Mouse (Mus musculus) left cerebral cortex, adult 2 months (tissue): ENCODE measurements around the gene Ezh2. TPM values are rescaled to one million over a fixed set of nuclear protein-coding genes. Genes with fewer than 3 reads are reported as not detected.
"Not testable (repeated sequence)": the region's sequence is repeated elsewhere in the genome, so short reads cannot be mapped to it uniquely, and the experiment has no call there.

Experiments used
- DNase-seq, 2 experiments: peaks; one replicate each; pipeline ENCODE4 v3.0.0; 2021 to 2022; ENCODE audit warnings: low spot score in 2 of 2, mixed read lengths in 1 of 2; ENCODE audit errors: extremely low spot score in 1 of 2
- H3K27ac ChIP-seq: fragments of 200-600 bp; 2 replicates; pipeline ENCODE4 v1.8.1; 2022
- H3K4me3 ChIP-seq: fragments of 200-600 bp; 2 replicates; pipeline ENCODE4 v1.8.1; 2022
- CTCF ChIP-seq: fragments of 200-600 bp; IDR thresholded peaks from 2 replicates; pipeline ENCODE4 v1.8.1; 2022; ENCODE audit warnings: antibody characterized with exemption, mild to moderate bottlenecking, moderate library complexity
- intact Hi-C: fragments of 180-260 bp; cut with DNase I; formaldehyde crosslinking; loops from one replicate; pipeline ENCODE4 v1.15.1; 2025
- long read RNA-seq, 2 experiments: library from polyadenylated mRNA; stranded (forward); transcript quantifications; one replicate each; pipeline ENCODE4 v2.0.0; 2021; ENCODE audit warnings: borderline mapping rate in 2 of 2
- total RNA-seq, 2 experiments: library from RNA; stranded (reverse); gene quantifications; 2 replicates each; pipeline ENCODE4 v1.2.3; 2021

Gene Ezh2
- total RNA-seq = 10 to 100 TPM; 11.3 to 13.5 TPM
- long read RNA-seq, experiment 1, partial matches to known transcripts = 1 of 3 reads
- long read RNA-seq, experiment 1, other reads (novel, unspliced or antisense) = 2 of 3 reads
- long read RNA-seq, experiment 2, partial matches to known transcripts = 0 of 2 reads
- long read RNA-seq, experiment 2, other reads (novel, unspliced or antisense) = 2 of 2 reads

- Histone ChIP-seq H3K27ac (peak within 1 kb of the TSS; percentile 78), H3K4me3 (peak within 1 kb of the TSS; percentile 96)
- DNase-seq = peak; percentile 96 to 97
- no peak for TF ChIP-seq CTCF
- intact Hi-C loops = no loop called here
Measured at GRCm38 (mm10) chr6:47594926-47595623, at the start of gene Ezh2. TSS of gene Ezh2 (minus strand) at chr6:47595341.

DNA sequence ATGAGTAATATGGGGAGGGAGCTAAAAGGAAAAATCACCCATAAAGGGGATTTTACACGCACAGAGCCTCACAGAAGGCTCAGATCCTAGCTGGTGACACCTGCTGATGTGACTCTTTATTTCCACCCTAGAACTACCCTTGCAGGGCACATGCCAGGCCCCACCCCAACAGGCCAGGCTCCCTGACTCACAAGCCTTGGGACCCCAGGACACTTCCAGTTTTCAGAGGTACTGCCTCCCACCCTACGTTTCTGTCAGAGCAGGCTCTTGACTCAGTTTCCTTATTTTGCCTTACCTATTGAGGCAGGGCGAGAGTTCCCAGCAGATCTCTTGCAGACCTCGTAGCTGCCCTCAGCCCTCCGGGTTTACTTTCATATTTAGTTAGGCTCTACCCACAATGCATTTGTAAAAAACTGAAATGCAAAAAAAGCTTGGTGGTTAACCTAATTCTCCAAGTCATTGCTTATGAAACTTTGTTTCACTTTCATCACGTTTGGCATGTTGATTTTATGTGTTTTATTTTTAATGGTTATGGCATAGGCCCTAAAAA is 41.5 kb upstream of the Ezh2 start:
- Histone ChIP-seq H3K4me3 (no peak overlapping the region), H3K27ac (no peak overlapping the region)
- intact Hi-C loops = loop anchor here (5.0 kb wide), 1 partner anchor 319 kb away; no protein-coding TSS in a partner anchor
- DNase-seq = no peak
- TF ChIP-seq CTCF = no peak

GRCm38 (mm10) chr6:47635995-47636526 is 40.9 kb upstream of the Ezh2 start:
- DNase-seq = no peak
- no peak for TF ChIP-seq CTCF
- intact Hi-C loops = loop anchor here (5.0 kb wide), 1 partner anchor 319 kb away; no protein-coding TSS in a partner anchor
- Histone ChIP-seq H3K27ac (no peak overlapping the region), H3K4me3 (no peak overlapping the region)

GRCm38 (mm10) chr6:47635207-47635994 is 40.3 kb upstream of the Ezh2 start:
- intact Hi-C loops = loop anchor here (5.0 kb wide), 1 partner anchor 318 kb away; no protein-coding TSS in a partner anchor
- no peak overlapping the region for H3K27ac ChIP-seq
- DNase-seq = no peak
- no peak overlapping the region for H3K4me3 ChIP-seq
- peak; percentile 16 for TF ChIP-seq CTCF

- no peak overlapping the region for H3K27ac ChIP-seq
- intact Hi-C loops = no loop called here
- H3K4me3 ChIP-seq = no peak overlapping the region
- TF ChIP-seq CTCF = peak; percentile 12; the same call in 1 of the 2 replicates
- no peak for DNase-seq
Measured at GRCm38 (mm10) chr6:47633467-47633866, 38.3 kb upstream of the Ezh2 start.

DNA sequence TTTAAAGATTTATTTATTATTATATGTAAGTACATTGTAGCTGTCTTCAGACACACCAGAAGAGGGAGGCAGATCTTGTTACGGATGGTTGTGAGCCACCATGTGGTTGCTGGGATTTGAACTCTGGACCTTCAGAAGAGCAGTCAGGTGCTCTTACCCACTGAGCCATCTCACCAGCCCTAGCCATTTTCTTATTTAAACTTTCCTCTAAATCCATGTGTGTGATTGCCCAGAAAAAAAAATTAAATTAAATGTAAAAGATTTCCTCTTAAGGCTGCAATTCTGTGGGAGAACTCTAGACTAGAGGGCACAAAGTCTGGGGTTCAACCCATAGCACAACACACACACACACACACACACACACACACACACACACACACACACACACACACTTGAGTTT is 34.9 kb upstream of the Ezh2 start:
- intact Hi-C loops, H3K27ac ChIP-seq, DNase-seq, H3K4me3 ChIP-seq: not testable (repeated sequence)

- no peak overlapping the region for H3K27ac ChIP-seq
- H3K4me3 ChIP-seq = no peak overlapping the region
- no peak for TF ChIP-seq CTCF
- intact Hi-C loops = no loop called here
- no peak for DNase-seq
Measured at GRCm38 (mm10) chr6:47627978-47628377, 32.8 kb upstream of the Ezh2 start.

- H3K27ac ChIP-seq, intact Hi-C loops, H3K4me3 ChIP-seq, DNase-seq: not testable (repeated sequence)
Measured at GRCm38 (mm10) chr6:47626976-47627375, 31.8 kb upstream of the Ezh2 start.

- intact Hi-C loops = no loop called here
- no peak for TF ChIP-seq CTCF
- H3K4me3 ChIP-seq = no peak overlapping the region
- DNase-seq = no peak
- no peak overlapping the region for H3K27ac ChIP-seq
Measured at GRCm38 (mm10) chr6:47621039-47621438, 25.9 kb upstream of the Ezh2 start.

DNA sequence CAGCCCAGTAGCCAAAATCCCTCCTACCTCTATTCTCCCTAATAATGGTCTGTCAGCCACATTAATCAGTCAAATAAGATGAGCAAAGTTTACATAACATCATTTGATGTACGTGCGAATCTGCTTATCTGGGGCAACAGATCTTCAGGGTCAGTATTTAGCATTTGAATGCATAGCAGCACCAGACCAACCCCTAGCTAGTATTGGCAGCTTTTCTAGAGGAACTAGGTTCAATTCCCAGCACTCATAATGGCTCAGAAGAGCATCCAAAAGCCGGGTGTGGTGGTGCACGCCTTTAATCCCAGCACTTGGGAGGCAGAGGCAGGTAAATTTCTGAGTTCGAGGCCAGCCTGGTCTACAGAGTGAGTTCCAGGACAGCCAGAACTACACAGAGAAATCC is 13.2 kb upstream of the Ezh2 start:
- DNase-seq, intact Hi-C loops, H3K4me3 ChIP-seq, H3K27ac ChIP-seq: not testable (repeated sequence)

DNA sequence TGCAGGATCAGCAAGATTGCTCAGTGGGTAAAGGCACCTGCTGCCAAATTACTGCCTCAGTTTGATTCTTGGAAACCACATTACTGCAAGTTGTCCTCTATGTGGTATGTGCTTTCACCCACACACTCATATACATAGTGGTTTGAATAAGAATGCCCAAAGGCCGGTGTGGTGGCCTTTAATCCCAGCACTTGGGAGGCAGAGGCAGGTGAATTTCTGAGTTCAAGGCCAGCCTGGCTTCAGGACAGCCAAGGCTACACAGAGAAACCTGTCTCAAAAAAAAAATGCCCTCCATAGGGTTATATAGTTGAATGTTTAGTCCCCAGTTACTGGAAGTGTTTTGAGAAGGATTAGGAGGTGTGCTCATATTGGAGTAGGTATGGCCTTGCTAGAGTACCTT is 6.8 kb upstream of the Ezh2 start:
- TF ChIP-seq CTCF = no peak

GRCm38 (mm10) chr6:47595696-47596095 is 555 bp upstream of the Ezh2 start:
- DNase-seq = no peak
- TF ChIP-seq CTCF = no peak
- H3K27ac ChIP-seq = peak overlapping the region; percentile 21; the same call in 1 of the 2 replicates
- intact Hi-C loops = no loop called here
- peak overlapping the region; percentile 96 for H3K4me3 ChIP-seq

More for the DNA sequence above, 6.8 kb upstream of the Ezh2 start:
- intact Hi-C loops = no loop called here
- no peak for DNase-seq
- no peak overlapping the region for H3K4me3 ChIP-seq
- no peak overlapping the region for H3K27ac ChIP-seq
